Mouse (Mus musculus): ENCODE results near the gene Zfp991. TPM values are rescaled to one million over a fixed set of nuclear protein-coding genes. Genes with fewer than 3 reads are reported as not detected.
"Not testable (repeated sequence)": the region's sequence is repeated elsewhere in the genome, so short reads cannot be mapped to it uniquely, and the experiment has no call there.

Gene Zfp991
- polyA plus RNA-seq, 1 experiment from 2014 or later = 8.3 TPM

- H3K4me1 ChIP-seq; H3K4me3 ChIP-seq; DNase-seq (ENCODE audit: low spot score); H3K9me3 ChIP-seq (replicated peaks); H3K36me3 ChIP-seq; H3K27ac ChIP-seq; H3K27me3 ChIP-seq (ENCODE audit: low read depth, poor library complexity, severe bottlenecking): not testable (repeated sequence)
- WGBS = 88% methylated on average over 14 of the region's 16 CpGs
Observed at GRCm38 (mm10) chr4:147201920-147202660, 70.3 kb downstream of the Zfp991 start.

GRCm38 (mm10) chr4:147212182-147212928 lies 80.5 kb downstream of the Zfp991 start:
- not testable (repeated sequence) for H3K4me3 ChIP-seq; DNase-seq (ENCODE audit: low spot score); H3K27ac ChIP-seq; H3K9me3 ChIP-seq (replicated peaks); H3K4me1 ChIP-seq; H3K27me3 ChIP-seq (ENCODE audit: low read depth, poor library complexity, severe bottlenecking); H3K36me3 ChIP-seq
- WGBS = 89% methylated on average over 3 of the region's 7 CpGs

GRCm38 (mm10) chr4:147214233-147214632 lies 82.4 kb downstream of the Zfp991 start:
- H3K4me3 ChIP-seq; H3K9me3 ChIP-seq (replicated peaks); H3K27ac ChIP-seq; H3K27me3 ChIP-seq (ENCODE audit: low read depth, poor library complexity, severe bottlenecking); H3K4me1 ChIP-seq; DNase-seq (ENCODE audit: low spot score); H3K36me3 ChIP-seq: not testable (repeated sequence)
- WGBS = no CpG with 5 or more reads among the region's 1 CpGs

- 76% methylated on average over 3 of the region's 4 CpGs for WGBS
- not testable (repeated sequence) for H3K36me3 ChIP-seq; H3K9me3 ChIP-seq (replicated peaks); H3K4me3 ChIP-seq; H3K4me1 ChIP-seq; H3K27me3 ChIP-seq (ENCODE audit: low read depth, poor library complexity, severe bottlenecking); H3K27ac ChIP-seq; DNase-seq (ENCODE audit: low spot score)
Observed at GRCm38 (mm10) chr4:147217676-147218075, 85.8 kb downstream of the Zfp991 start.

- not testable (repeated sequence) for DNase-seq (ENCODE audit: low spot score)
- WGBS = 65% methylated on average over 50 of the region's 51 CpGs
Observed at GRCm38 (mm10) chr4:147219319-147220070, 87.7 kb downstream of the Zfp991 start.

GRCm38 (mm10) chr4:147220226-147220625 lies 88.4 kb downstream of the Zfp991 start:
- 89% methylated on average over 17 of the region's 20 CpGs for WGBS
- not testable (repeated sequence) for DNase-seq (ENCODE audit: low spot score); H3K4me3 ChIP-seq; H3K27ac ChIP-seq; H3K4me1 ChIP-seq; H3K36me3 ChIP-seq; H3K27me3 ChIP-seq (ENCODE audit: low read depth, poor library complexity, severe bottlenecking)
- H3K9me3 ChIP-seq (replicated peaks) = peaks cover 19% of the 10 kb centered on the region

More at GRCm38 (mm10) chr4:147219319-147220070, 87.7 kb downstream of the Zfp991 start:
- not testable (repeated sequence) for H3K27me3 ChIP-seq (ENCODE audit: low read depth, poor library complexity, severe bottlenecking); H3K27ac ChIP-seq; H3K4me1 ChIP-seq; H3K36me3 ChIP-seq
- Histone ChIP-seq H3K9me3 (replicated peaks) (peaks cover 12% of the 10 kb centered on the region), H3K4me3 (peak overlapping the region; percentile 43)

GRCm38 (mm10) chr4:147222021-147222420 lies 90.2 kb downstream of the Zfp991 start:
- not testable (repeated sequence) for H3K4me1 ChIP-seq; H3K4me3 ChIP-seq; H3K27me3 ChIP-seq (ENCODE audit: low read depth, poor library complexity, severe bottlenecking); H3K27ac ChIP-seq; DNase-seq (ENCODE audit: low spot score); H3K36me3 ChIP-seq
- peaks cover 24% of the 10 kb centered on the region for H3K9me3 ChIP-seq (replicated peaks)
- WGBS = 85% methylated on average over 5 of the region's 5 CpGs

- H3K36me3 ChIP-seq; H3K4me3 ChIP-seq; H3K27me3 ChIP-seq (ENCODE audit: low read depth, poor library complexity, severe bottlenecking); H3K27ac ChIP-seq; DNase-seq (ENCODE audit: low spot score); H3K4me1 ChIP-seq: not testable (repeated sequence)
- H3K9me3 ChIP-seq (replicated peaks) = peaks cover 24% of the 10 kb centered on the region
- WGBS = 96% methylated on average over 24 of the region's 24 CpGs
Observed at GRCm38 (mm10) chr4:147223778-147224435, 92.1 kb downstream of the Zfp991 start.

GRCm38 (mm10) chr4:147225616-147226015 lies 93.8 kb downstream of the Zfp991 start:
- 93% methylated on average over 10 of the region's 15 CpGs for whole genome bisulfite sequencing
- H3K27ac ChIP-seq; H3K4me3 ChIP-seq; H3K27me3 ChIP-seq (ENCODE audit: low read depth, poor library complexity, severe bottlenecking); H3K36me3 ChIP-seq; DNase-seq (ENCODE audit: low spot score); H3K4me1 ChIP-seq: not testable (repeated sequence)
- peaks cover 19% of the 10 kb centered on the region for H3K9me3 ChIP-seq (replicated peaks)

- not testable (repeated sequence) for H3K4me3 ChIP-seq; DNase-seq (ENCODE audit: low spot score); H3K4me1 ChIP-seq; H3K27me3 ChIP-seq (ENCODE audit: low read depth, poor library complexity, severe bottlenecking); H3K36me3 ChIP-seq; H3K27ac ChIP-seq
- peaks cover 25% of the 10 kb centered on the region for H3K9me3 ChIP-seq (replicated peaks)
- 77% methylated on average over 3 of the region's 3 CpGs for WGBS
Observed at GRCm38 (mm10) chr4:147230026-147230425, 98.2 kb downstream of the Zfp991 start.
